Mouse (Mus musculus) liver, postnatal 0 days (tissue): ENCODE results near the gene Phlda1.

ENCODE experiments used
- CTCF ChIP-seq: sonication (generic); IDR thresholded peaks from 2 replicates; pipeline ENCODE4 v1.5.1; 2016; ENCODE audit warnings: antibody characterized with exemption, low read depth
- EP300 ChIP-seq: IDR thresholded peaks from 2 replicates; pipeline ENCODE4 v1.6.1; 2016; ENCODE audit warnings: antibody characterized with exemption, low read depth, mild to moderate bottlenecking

GRCm38 (mm10) chr10:111476989-111477510 lies 29.0 kb upstream of the Phlda1 start:
- TF ChIP-seq CTCF: no peak
- no peak for TF ChIP-seq EP300
